Mouse (Mus musculus): ENCODE results near the gene Tmem259. TPM values are rescaled to one million over a fixed set of nuclear protein-coding genes. Genes with fewer than 3 reads are reported as not detected.

Gene Tmem259
- polyA plus RNA-seq, 1 experiment from 2014 or later: 12.3 TPM

DNA sequence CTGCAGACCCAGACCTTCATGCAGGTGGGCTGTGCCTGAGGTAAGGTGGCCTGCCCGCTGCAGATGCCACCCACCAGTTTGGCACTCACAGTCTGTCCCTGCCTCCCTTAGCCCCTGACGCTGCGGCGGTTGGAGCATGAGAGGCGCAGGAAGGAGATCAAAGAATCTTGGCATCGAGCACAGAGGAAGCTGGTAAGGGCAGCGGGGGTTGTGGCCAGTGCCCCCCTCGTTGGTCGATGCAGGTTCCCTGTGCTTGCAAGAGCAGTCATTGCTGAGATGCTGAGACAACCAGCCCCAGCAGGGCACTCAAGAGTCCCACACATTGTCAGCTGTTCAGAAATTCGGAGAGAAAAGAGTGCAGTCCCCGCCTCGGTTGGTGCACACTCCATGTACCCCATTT is 38.0 kb upstream of the Tmem259 start:
- H3K36me3 ChIP-seq (replicated peaks): peaks cover 34% of the 10 kb centered on the region
- H3K27ac ChIP-seq (replicated peaks): no peak overlapping the region
- peaks cover 29% of the 10 kb centered on the region for H3K27me3 ChIP-seq (replicated peaks; ENCODE audit: low read depth, poor library complexity, severe bottlenecking)
- 94% methylated on average over 12 of the region's 12 CpGs for WGBS
- no peak for DNase-seq (ENCODE audit: low spot score)
- H3K4me1 ChIP-seq: peaks cover 39% of the 10 kb centered on the region
- H3K9me3 ChIP-seq: no peaks in the 10 kb centered on the region
- no peak overlapping the region for H3K4me3 ChIP-seq

DNA sequence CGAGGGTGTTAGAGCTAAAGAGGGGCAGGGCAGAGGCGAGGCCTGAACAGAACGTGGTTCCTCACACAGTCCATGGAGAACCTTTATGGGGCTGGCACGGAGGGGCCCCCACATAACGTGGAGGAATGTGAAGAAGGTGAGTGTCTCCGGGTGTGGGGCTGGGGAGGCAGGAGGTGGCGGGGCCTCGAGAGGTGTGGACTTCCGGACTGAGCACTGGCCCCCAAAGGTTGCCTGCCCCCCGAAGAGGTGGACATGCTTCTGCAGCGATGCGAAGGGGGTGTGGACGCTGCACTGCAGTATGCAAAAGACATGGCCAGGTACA is 37.2 kb upstream of the Tmem259 start:
- Histone ChIP-seq H3K36me3 (replicated peaks) (peaks cover 25% of the 10 kb centered on the region), H3K27me3 (replicated peaks; ENCODE audit: low read depth, poor library complexity, severe bottlenecking) (peaks cover 38% of the 10 kb centered on the region), H3K4me3 (0 out of 2 replicates have a peak overlapping the region, but pooled peaks have one; percentile 3), H3K9me3 (no peaks in the 10 kb centered on the region), H3K27ac (replicated peaks) (no peak overlapping the region), H3K4me1 (peaks cover 41% of the 10 kb centered on the region)
- DNase-seq (ENCODE audit: low spot score): no peak
- WGBS: 91% methylated on average over 13 of the region's 13 CpGs

DNA sequence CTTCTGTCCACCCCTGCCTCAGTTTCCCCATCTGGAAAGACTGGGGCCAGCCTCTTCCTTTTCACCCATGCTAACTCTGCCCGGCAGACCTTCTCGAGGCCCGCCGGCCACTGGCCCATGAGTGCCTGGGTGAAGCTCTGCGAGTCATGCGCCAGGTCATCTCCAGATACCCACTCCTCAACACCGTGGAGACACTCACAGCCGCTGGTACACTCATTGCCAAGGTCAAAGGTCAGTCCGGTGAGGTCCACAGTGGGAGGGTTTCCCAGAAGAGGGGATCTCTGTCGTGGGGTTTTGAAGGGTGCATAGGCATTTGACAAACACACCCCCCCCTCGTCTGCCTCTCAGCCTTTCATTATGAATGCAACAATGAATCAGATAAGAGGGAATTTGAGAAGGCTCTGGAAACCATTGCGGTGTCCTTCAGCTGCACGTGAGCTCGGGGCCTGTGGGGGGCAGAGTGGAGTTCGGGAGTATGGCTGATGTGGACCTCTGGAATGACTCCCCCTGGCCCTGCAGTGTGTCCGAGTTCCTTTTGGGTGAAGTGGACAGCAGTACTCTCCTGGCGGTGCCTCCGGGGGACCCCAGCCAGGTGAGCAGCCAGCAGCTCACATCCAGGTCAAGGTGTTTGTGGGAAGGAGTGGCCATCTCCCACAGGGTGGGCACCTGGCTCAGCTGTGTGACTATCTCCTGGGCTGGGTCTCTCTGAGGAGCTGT is 36.6 kb upstream of the Tmem259 start:
- peak overlapping the region; percentile 56 for H3K4me3 ChIP-seq
- 82% methylated on average over 18 of the region's 18 CpGs for WGBS
- H3K9me3 ChIP-seq: no peaks in the 10 kb centered on the region
- no peak for DNase-seq (ENCODE audit: low spot score)
- H3K4me1 ChIP-seq: peaks cover 36% of the 10 kb centered on the region
- H3K27me3 ChIP-seq (replicated peaks; ENCODE audit: low read depth, poor library complexity, severe bottlenecking): peaks cover 43% of the 10 kb centered on the region
- no peak overlapping the region; the same call in 1 of the 2 replicates for H3K27ac ChIP-seq (replicated peaks)
- H3K36me3 ChIP-seq (replicated peaks): peaks cover 21% of the 10 kb centered on the region

- no peak for DNase-seq (ENCODE audit: low spot score)
- 22% methylated on average over 11 of the region's 11 CpGs for WGBS
- Histone ChIP-seq H3K27me3 (replicated peaks; ENCODE audit: low read depth, poor library complexity, severe bottlenecking) (peaks cover 49% of the 10 kb centered on the region), H3K4me1 (peaks cover 32% of the 10 kb centered on the region), H3K36me3 (replicated peaks) (peaks cover 21% of the 10 kb centered on the region), H3K4me3 (peak overlapping the region; percentile 56), H3K9me3 (no peaks in the 10 kb centered on the region), H3K27ac (replicated peaks) (peak overlapping the region; percentile 91)
These were observed 36.1 kb upstream of the Tmem259 start for GRCm38 (mm10) chr10:80020191-80020590.

DNA sequence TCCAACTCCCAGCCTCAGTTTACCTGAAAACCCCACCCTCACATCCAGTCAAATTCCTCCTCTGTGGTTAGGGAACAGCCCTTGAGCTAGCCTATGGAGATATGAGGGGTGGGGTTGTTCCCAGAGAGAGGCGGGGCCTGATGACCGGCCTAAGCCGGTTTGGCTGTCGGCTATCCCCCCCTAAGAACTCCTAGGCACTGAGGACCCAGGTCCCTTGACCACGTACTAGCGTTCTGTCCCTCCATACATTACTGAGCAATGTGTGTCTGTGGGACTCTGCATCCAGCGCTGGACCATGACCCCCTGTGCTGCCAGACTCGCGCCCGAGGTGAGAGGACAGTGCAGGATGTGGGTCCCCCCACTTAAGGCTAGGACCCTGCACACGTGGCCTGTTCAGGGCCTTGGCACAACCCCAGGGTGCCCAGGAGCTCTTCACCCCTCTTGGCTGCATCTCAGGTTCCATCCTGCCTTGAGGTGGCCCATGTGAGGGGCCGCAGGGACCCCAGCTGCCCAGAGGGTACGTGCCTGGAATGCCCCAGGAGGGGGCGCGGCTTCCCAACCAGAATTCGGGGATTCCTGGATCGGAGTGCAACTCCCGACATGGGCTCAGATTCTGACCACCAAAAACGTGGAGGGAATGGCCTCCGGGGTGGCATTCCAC is 35.5 kb upstream of the Tmem259 start:
- Histone ChIP-seq H3K27ac (replicated peaks) (peak overlapping the region; percentile 91), H3K9me3 (no peaks in the 10 kb centered on the region), H3K27me3 (replicated peaks; ENCODE audit: low read depth, poor library complexity, severe bottlenecking) (peaks cover 55% of the 10 kb centered on the region), H3K36me3 (replicated peaks) (peaks cover 21% of the 10 kb centered on the region), H3K4me1 (peaks cover 38% of the 10 kb centered on the region), H3K4me3 (peak overlapping the region; percentile 56)
- peak; percentile 73 for DNase-seq (ENCODE audit: low spot score)
- 3% methylated on average over 20 of the region's 20 CpGs for WGBS

DNA sequence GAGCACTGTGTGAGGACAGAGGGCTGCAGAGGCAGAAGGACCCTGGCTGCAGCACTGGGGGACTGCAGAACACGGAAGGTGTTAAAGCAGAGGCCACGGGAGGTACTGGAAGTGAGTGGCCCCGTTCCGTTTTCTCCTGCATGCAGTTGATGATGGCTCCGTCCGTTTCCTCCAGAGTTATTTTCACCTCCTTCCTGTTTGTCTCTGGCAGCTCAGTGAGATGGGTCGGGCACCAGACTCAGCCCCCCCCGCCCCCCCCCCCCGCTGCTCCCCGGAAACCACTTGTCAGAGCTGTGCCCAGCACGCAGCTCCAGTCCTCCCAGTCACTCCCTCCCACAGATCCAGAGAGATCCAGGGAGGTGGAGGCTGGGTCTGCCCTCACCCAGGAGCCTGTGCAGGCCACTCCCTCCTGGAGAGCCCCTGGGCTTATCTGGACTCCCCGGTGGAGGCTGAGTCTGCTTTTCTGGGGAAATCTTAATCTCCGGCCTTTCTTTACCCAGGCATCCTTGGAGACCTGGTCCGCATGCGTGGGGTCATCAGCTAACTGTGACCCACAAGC is 34.7 kb upstream of the Tmem259 start:
- peak; percentile 52 for DNase-seq (ENCODE audit: low spot score)
- Histone ChIP-seq H3K4me1 (peaks cover 45% of the 10 kb centered on the region), H3K27ac (replicated peaks) (peak overlapping the region; percentile 91), H3K4me3 (peak overlapping the region; percentile 56), H3K27me3 (replicated peaks; ENCODE audit: low read depth, poor library complexity, severe bottlenecking) (peaks cover 63% of the 10 kb centered on the region), H3K36me3 (replicated peaks) (peaks cover 16% of the 10 kb centered on the region), H3K9me3 (no peaks in the 10 kb centered on the region)
- WGBS: 4% methylated on average over 15 of the region's 15 CpGs

GRCm38 (mm10) chr10:80017771-80018170 is 33.6 kb upstream of the Tmem259 start:
- Histone ChIP-seq H3K27ac (replicated peaks) (no peak overlapping the region), H3K4me1 (peaks cover 51% of the 10 kb centered on the region), H3K9me3 (no peaks in the 10 kb centered on the region), H3K36me3 (replicated peaks) (peaks cover 12% of the 10 kb centered on the region), H3K4me3 (peak overlapping the region; percentile 31; the same call in 1 of the 2 replicates), H3K27me3 (replicated peaks; ENCODE audit: low read depth, poor library complexity, severe bottlenecking) (peaks cover 73% of the 10 kb centered on the region)
- DNase-seq (ENCODE audit: low spot score): no peak
- WGBS: 78% methylated on average over 14 of the region's 14 CpGs

GRCm38 (mm10) chr10:80017361-80017760 is 33.2 kb upstream of the Tmem259 start:
- no peaks in the 10 kb centered on the region for H3K9me3 ChIP-seq
- H3K4me1 ChIP-seq: peaks cover 51% of the 10 kb centered on the region
- no peak for DNase-seq (ENCODE audit: low spot score)
- 60% methylated on average over 3 of the region's 3 CpGs for WGBS
- peaks cover 9% of the 10 kb centered on the region for H3K36me3 ChIP-seq (replicated peaks)
- no peak overlapping the region for H3K4me3 ChIP-seq
- H3K27me3 ChIP-seq (replicated peaks; ENCODE audit: low read depth, poor library complexity, severe bottlenecking): peaks cover 77% of the 10 kb centered on the region
- no peak overlapping the region for H3K27ac ChIP-seq (replicated peaks)

- H3K27ac ChIP-seq (replicated peaks): no peak overlapping the region
- 88% methylated on average over 10 of the region's 10 CpGs for WGBS
- DNase-seq (ENCODE audit: low spot score): no peak
- peaks cover 51% of the 10 kb centered on the region for H3K4me1 ChIP-seq
- peaks cover 82% of the 10 kb centered on the region for H3K27me3 ChIP-seq (replicated peaks; ENCODE audit: low read depth, poor library complexity, severe bottlenecking)
- peaks cover 4% of the 10 kb centered on the region; the same call in 1 of the 2 replicates for H3K36me3 ChIP-seq (replicated peaks)
- peak overlapping the region; percentile 13; the same call in 1 of the 2 replicates for H3K4me3 ChIP-seq
- no peaks in the 10 kb centered on the region for H3K9me3 ChIP-seq
These were observed 32.8 kb upstream of the Tmem259 start for GRCm38 (mm10) chr10:80016931-80017330.

GRCm38 (mm10) chr10:80016511-80016910 is 32.4 kb upstream of the Tmem259 start, which contains the start of gene Arhgap45:
Gene Arhgap45 (plus strand): TSS chr10:80016653.
- no peak within 1 kb of the TSS for H3K27ac ChIP-seq (replicated peaks)
- DNase-seq (ENCODE audit: low spot score): no peak
- WGBS: 65% methylated on average over 11 of the region's 11 CpGs
- H3K4me1 ChIP-seq: peaks cover 51% of the 10 kb centered on the region
- H3K4me3 ChIP-seq: peak within 1 kb of the TSS; percentile 13; the same call in 1 of the 2 replicates
- H3K27me3 ChIP-seq (replicated peaks; ENCODE audit: low read depth, poor library complexity, severe bottlenecking): peaks cover 86% of the 10 kb centered on the region
- 0 out of 2 replicates have a peak, but pooled peaks cover under 1% of the 10 kb centered on the region for H3K36me3 ChIP-seq (replicated peaks)
- H3K9me3 ChIP-seq: no peaks in the 10 kb centered on the region

DNA sequence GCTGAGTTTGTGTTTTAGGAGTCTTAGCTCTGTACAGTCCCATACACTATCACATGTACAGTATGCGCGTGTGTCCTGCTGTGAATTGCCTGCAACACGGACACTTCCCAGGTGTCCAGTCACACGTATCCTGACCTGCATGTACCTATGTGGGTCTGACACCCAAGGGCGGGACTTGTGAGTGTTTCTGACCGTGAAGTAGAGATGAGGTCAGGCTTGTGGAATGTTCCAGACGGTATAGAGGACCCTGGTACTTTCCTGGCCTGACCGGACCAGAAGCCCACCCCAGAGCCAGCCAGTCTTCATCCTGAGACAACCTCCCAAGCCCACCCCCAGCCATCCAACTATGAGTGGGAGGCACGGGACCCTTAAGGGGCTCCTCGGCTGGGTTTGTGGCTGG is 31.5 kb upstream of the Tmem259 start:
- Histone ChIP-seq H3K4me3 (no peak overlapping the region), H3K4me1 (peaks cover 46% of the 10 kb centered on the region), H3K27ac (replicated peaks) (no peak overlapping the region), H3K27me3 (replicated peaks; ENCODE audit: low read depth, poor library complexity, severe bottlenecking) (peaks cover 85% of the 10 kb centered on the region), H3K9me3 (peaks cover 7% of the 10 kb centered on the region), H3K36me3 (replicated peaks) (peaks cover 5% of the 10 kb centered on the region)
- 84% methylated on average over 10 of the region's 10 CpGs for WGBS
- DNase-seq (ENCODE audit: low spot score): no peak

DNA sequence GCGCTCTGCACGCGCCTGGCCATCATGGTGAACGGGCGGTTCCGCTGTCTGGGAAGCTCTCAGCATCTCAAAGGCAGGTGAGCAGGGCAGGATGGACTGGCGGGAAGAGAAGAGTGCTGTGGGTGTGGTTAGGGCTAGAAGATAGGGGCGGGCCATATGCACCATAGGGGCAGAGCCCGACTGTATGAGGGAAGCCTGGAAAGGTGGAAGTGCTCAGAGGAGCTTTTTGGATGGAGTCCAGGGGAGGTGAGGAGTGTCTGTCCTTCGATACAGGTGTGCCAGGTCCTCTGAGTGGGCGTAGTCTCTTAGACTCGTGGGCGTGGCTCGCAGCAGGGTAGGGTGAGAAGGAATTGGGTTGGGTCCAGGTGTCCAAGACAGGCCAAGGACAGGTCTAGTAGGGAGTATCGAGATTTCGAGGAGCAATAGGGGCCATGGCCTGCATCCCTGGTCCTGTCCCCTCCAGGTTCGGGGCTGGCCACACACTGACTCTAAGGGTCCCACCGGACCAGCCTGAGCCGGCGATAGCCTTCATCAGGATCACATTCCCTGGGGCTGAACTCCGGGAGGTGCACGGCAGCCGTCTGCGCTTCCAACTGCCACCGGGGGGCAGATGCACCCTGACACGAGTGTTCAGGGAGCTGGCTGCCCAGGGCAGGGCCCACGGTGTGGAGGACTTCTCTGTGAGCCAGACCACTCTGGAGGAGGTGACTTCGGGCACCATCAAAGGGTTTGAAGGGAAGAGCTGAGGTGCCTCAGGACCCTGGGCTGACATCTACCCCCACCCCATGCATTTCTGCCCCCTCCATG is 30.6 kb upstream of the Tmem259 start:
- H3K4me3 ChIP-seq: no peak overlapping the region; the same call in 1 of the 2 replicates
- peaks cover 13% of the 10 kb centered on the region for H3K36me3 ChIP-seq (replicated peaks)
- no peak for DNase-seq (ENCODE audit: low spot score)
- H3K9me3 ChIP-seq: peaks cover 13% of the 10 kb centered on the region
- H3K4me1 ChIP-seq: peaks cover 37% of the 10 kb centered on the region
- no peak overlapping the region for H3K27ac ChIP-seq (replicated peaks)
- H3K27me3 ChIP-seq (replicated peaks; ENCODE audit: low read depth, poor library complexity, severe bottlenecking): peaks cover 78% of the 10 kb centered on the region
- 18% methylated on average over 28 of the region's 28 CpGs for WGBS
